Mouse (Mus musculus): ENCODE data around the gene Lingo3.
"Not testable (repeated sequence)": the region's sequence is repeated elsewhere in the genome, so short reads cannot be mapped to it uniquely, and the experiment has no call there.

Lingo3 gene

GRCm38 (mm10) chr10:80843087-80843930, 530 bp downstream of the Lingo3 start:
- DNase-seq (ENCODE audit: low spot score), result no peak

- DNase-seq (ENCODE audit: low spot score), result no peak
Measured at GRCm38 (mm10) chr10:80842334-80842733, 1.5 kb downstream of the Lingo3 start.

GRCm38 (mm10) chr10:80841685-80842084, 2.2 kb downstream of the Lingo3 start:
- DNase-seq (ENCODE audit: low spot score), result no peak

GRCm38 (mm10) chr10:80839848-80840247, 4.0 kb downstream of the Lingo3 start:
- no peak for DNase-seq (ENCODE audit: low spot score)

GRCm38 (mm10) chr10:80838346-80838912, 5.4 kb downstream of the Lingo3 start:
- DNase-seq (ENCODE audit: low spot score), result no peak

- DNase-seq (ENCODE audit: low spot score), result no peak
Measured at GRCm38 (mm10) chr10:80837827-80838226, 6.0 kb downstream of the Lingo3 start.

GRCm38 (mm10) chr10:80836949-80837379, 6.9 kb downstream of the Lingo3 start:
- no peak for DNase-seq (ENCODE audit: low spot score)

- no peak for DNase-seq (ENCODE audit: low spot score)
Measured at GRCm38 (mm10) chr10:80835617-80836016, 8.2 kb downstream of the Lingo3 start.

GRCm38 (mm10) chr10:80832818-80833217, 11.0 kb downstream of the Lingo3 start:
- no peak for DNase-seq (ENCODE audit: low spot score)

GRCm38 (mm10) chr10:80831136-80831535, 12.7 kb downstream of the Lingo3 start:
- no peak for DNase-seq (ENCODE audit: low spot score)

GRCm38 (mm10) chr10:80829359-80830278, 14.2 kb downstream of the Lingo3 start:
- DNase-seq (ENCODE audit: low spot score), result no peak

GRCm38 (mm10) chr10:80828587-80828986, 15.3 kb downstream of the Lingo3 start:
- not testable (repeated sequence) for DNase-seq (ENCODE audit: low spot score)

- DNase-seq (ENCODE audit: low spot score), result no peak
Measured at GRCm38 (mm10) chr10:80827870-80828420, 15.9 kb downstream of the Lingo3 start.

- DNase-seq (ENCODE audit: low spot score), result no peak
Measured at GRCm38 (mm10) chr10:80827063-80827869, 16.6 kb downstream of the Lingo3 start.

- DNase-seq (ENCODE audit: low spot score), result peak; percentile 100
Measured at GRCm38 (mm10) chr10:80826151-80827062, 17.4 kb downstream of the Lingo3 start, which contains the start of gene Oaz1. TSS of gene Oaz1 (plus strand) at chr10:80826656.

GRCm38 (mm10) chr10:80824827-80825226, 19.0 kb downstream of the Lingo3 start:
- no peak for DNase-seq (ENCODE audit: low spot score)

GRCm38 (mm10) chr10:80823847-80824643, 19.8 kb downstream of the Lingo3 start:
- no peak for DNase-seq (ENCODE audit: low spot score)

GRCm38 (mm10) chr10:80823316-80823715, 20.5 kb downstream of the Lingo3 start:
- no peak for DNase-seq (ENCODE audit: low spot score)

GRCm38 (mm10) chr10:80822528-80822927, 21.3 kb downstream of the Lingo3 start:
- no peak for DNase-seq (ENCODE audit: low spot score)

Data from layer of hippocampus, adult 11-12 months (tissue).